Mouse (Mus musculus): Measurements from ENCODE around the gene Ror2. TPM values are rescaled to one million over a fixed set of nuclear protein-coding genes. Genes with fewer than 3 reads are reported as not detected.

Ror2 gene
- polyA plus RNA-seq, 1 experiment from 2014 or later, result 0.18 TPM

GRCm38 (mm10) chr13:53234844-53235243 is 51.1 kb downstream of the Ror2 start:
- TF ChIP-seq CTCF (IDR thresholded peaks at IDR 0.05; ENCODE audit: low read depth) (no peak), EP300 (IDR thresholded peaks at IDR 0.05; ENCODE audit: low read depth) (no peak)
- H3K9me3 ChIP-seq (ENCODE audit: low read length), result no peaks in the 10 kb centered on the region
- 27% methylated on average over 12 of the region's 12 CpGs for WGBS (ENCODE audit: insufficient replicate concordance)
- no peak overlapping the region for H3K4me2 ChIP-seq (ENCODE audit: low read depth, low read length)
- H3K36me3 ChIP-seq (replicated peaks; ENCODE audit: insufficient read depth, low read length), result no peaks in the 10 kb centered on the region
- ATAC-seq, result no peak
- H3K9ac ChIP-seq (replicated peaks), result no peak overlapping the region
- H3K27ac ChIP-seq (ENCODE audit: low read depth), result no peak overlapping the region
- H3K27me3 ChIP-seq (ENCODE audit: insufficient read depth, low read length), result 0 out of 2 replicates have a peak, but pooled peaks cover 6% of the 10 kb centered on the region
- no peak overlapping the region for H3K4me3 ChIP-seq (ENCODE audit: low read depth, low read length)
- no peak for DNase-seq
- no peaks in the 10 kb centered on the region for H3K4me1 ChIP-seq (ENCODE audit: insufficient read depth)

- no peaks in the 10 kb centered on the region for H3K9me3 ChIP-seq (ENCODE audit: low read length)
- no peak overlapping the region for H3K9ac ChIP-seq (replicated peaks)
- H3K36me3 ChIP-seq (replicated peaks; ENCODE audit: insufficient read depth, low read length), result no peaks in the 10 kb centered on the region
- no peak overlapping the region for H3K4me2 ChIP-seq (ENCODE audit: low read depth, low read length)
- DNase-seq, result no peak
- no peak overlapping the region for H3K27ac ChIP-seq (ENCODE audit: low read depth)
- TF ChIP-seq EP300 (IDR thresholded peaks at IDR 0.05; ENCODE audit: low read depth) (no peak), CTCF (IDR thresholded peaks at IDR 0.05; ENCODE audit: low read depth) (no peak)
- H3K4me3 ChIP-seq (ENCODE audit: low read depth, low read length), result no peak overlapping the region
- no peak for ATAC-seq
- 0 out of 2 replicates have a peak, but pooled peaks cover 6% of the 10 kb centered on the region for H3K27me3 ChIP-seq (ENCODE audit: insufficient read depth, low read length)
- H3K4me1 ChIP-seq (ENCODE audit: insufficient read depth), result no peaks in the 10 kb centered on the region
- WGBS (ENCODE audit: insufficient replicate concordance), result 52% methylated on average over 15 of the region's 15 CpGs
Measured at GRCm38 (mm10) chr13:53233826-53234786, 51.8 kb downstream of the Ror2 start.

GRCm38 (mm10) chr13:53233381-53233780 is 52.5 kb downstream of the Ror2 start:
- Histone ChIP-seq H3K27me3 (ENCODE audit: insufficient read depth, low read length) (0 out of 2 replicates have a peak, but pooled peaks cover 6% of the 10 kb centered on the region), H3K4me1 (ENCODE audit: insufficient read depth) (no peaks in the 10 kb centered on the region), H3K4me2 (ENCODE audit: low read depth, low read length) (no peak overlapping the region), H3K36me3 (replicated peaks; ENCODE audit: insufficient read depth, low read length) (no peaks in the 10 kb centered on the region), H3K4me3 (ENCODE audit: low read depth, low read length) (no peak overlapping the region), H3K9ac (replicated peaks) (no peak overlapping the region), H3K9me3 (ENCODE audit: low read length) (no peaks in the 10 kb centered on the region), H3K27ac (ENCODE audit: low read depth) (no peak overlapping the region)
- WGBS (ENCODE audit: insufficient replicate concordance), result 27% methylated on average over 9 of the region's 9 CpGs
- ATAC-seq, result no peak
- no peak for DNase-seq
- TF ChIP-seq CTCF (IDR thresholded peaks at IDR 0.05; ENCODE audit: low read depth) (no peak), EP300 (IDR thresholded peaks at IDR 0.05; ENCODE audit: low read depth) (no peak)

- Histone ChIP-seq H3K4me3 (ENCODE audit: low read depth, low read length) (no peak overlapping the region), H3K4me2 (ENCODE audit: low read depth, low read length) (no peak overlapping the region), H3K4me1 (ENCODE audit: insufficient read depth) (no peaks in the 10 kb centered on the region), H3K9me3 (ENCODE audit: low read length) (no peaks in the 10 kb centered on the region), H3K27me3 (ENCODE audit: insufficient read depth, low read length) (0 out of 2 replicates have a peak, but pooled peaks cover 1% of the 10 kb centered on the region), H3K27ac (ENCODE audit: low read depth) (no peak overlapping the region), H3K36me3 (replicated peaks; ENCODE audit: insufficient read depth, low read length) (no peaks in the 10 kb centered on the region), H3K9ac (replicated peaks) (no peak overlapping the region)
- ATAC-seq (no peak), DNase-seq (no peak)
- WGBS (ENCODE audit: insufficient replicate concordance), result 40% methylated on average over 7 of the region's 7 CpGs
- no peak for TF ChIP-seq CTCF (IDR thresholded peaks at IDR 0.05; ENCODE audit: low read depth)
- no peak for TF ChIP-seq EP300 (IDR thresholded peaks at IDR 0.05; ENCODE audit: low read depth)
Measured at GRCm38 (mm10) chr13:53232419-53232818, 53.5 kb downstream of the Ror2 start.

- ATAC-seq (no peak), DNase-seq (no peak)
- Histone ChIP-seq H3K9me3 (ENCODE audit: low read length) (no peaks in the 10 kb centered on the region), H3K4me1 (ENCODE audit: insufficient read depth) (no peaks in the 10 kb centered on the region), H3K36me3 (replicated peaks; ENCODE audit: insufficient read depth, low read length) (no peaks in the 10 kb centered on the region), H3K4me2 (ENCODE audit: low read depth, low read length) (no peak overlapping the region), H3K27me3 (ENCODE audit: insufficient read depth, low read length) (no peaks in the 10 kb centered on the region), H3K4me3 (ENCODE audit: low read depth, low read length) (no peak overlapping the region), H3K27ac (ENCODE audit: low read depth) (no peak overlapping the region), H3K9ac (replicated peaks) (no peak overlapping the region)
- no peak for TF ChIP-seq EP300 (IDR thresholded peaks at IDR 0.05; ENCODE audit: low read depth)
- TF ChIP-seq CTCF (IDR thresholded peaks at IDR 0.05; ENCODE audit: low read depth), result no peak
- 83% methylated on average over 18 of the region's 18 CpGs for WGBS (ENCODE audit: insufficient replicate concordance)
Measured at GRCm38 (mm10) chr13:53230446-53231161, 55.3 kb downstream of the Ror2 start.

GRCm38 (mm10) chr13:53227019-53227418 is 58.9 kb downstream of the Ror2 start:
- Histone ChIP-seq H3K36me3 (replicated peaks; ENCODE audit: insufficient read depth, low read length) (no peaks in the 10 kb centered on the region), H3K27ac (ENCODE audit: low read depth) (no peak overlapping the region), H3K4me3 (ENCODE audit: low read depth, low read length) (no peak overlapping the region), H3K9me3 (ENCODE audit: low read length) (no peaks in the 10 kb centered on the region), H3K4me2 (ENCODE audit: low read depth, low read length) (no peak overlapping the region), H3K9ac (replicated peaks) (no peak overlapping the region), H3K4me1 (ENCODE audit: insufficient read depth) (no peaks in the 10 kb centered on the region), H3K27me3 (ENCODE audit: insufficient read depth, low read length) (no peaks in the 10 kb centered on the region)
- DNase-seq (no peak), ATAC-seq (no peak)
- TF ChIP-seq EP300 (IDR thresholded peaks at IDR 0.05; ENCODE audit: low read depth), result no peak
- no peak for TF ChIP-seq CTCF (IDR thresholded peaks at IDR 0.05; ENCODE audit: low read depth)
- WGBS (ENCODE audit: insufficient replicate concordance), result 52% methylated on average over 6 of the region's 6 CpGs

Measured in liver, postnatal 0 days (tissue).